11 mouse cellular contexts compared by ENCODE assay signal in the genomic region with DNA sequence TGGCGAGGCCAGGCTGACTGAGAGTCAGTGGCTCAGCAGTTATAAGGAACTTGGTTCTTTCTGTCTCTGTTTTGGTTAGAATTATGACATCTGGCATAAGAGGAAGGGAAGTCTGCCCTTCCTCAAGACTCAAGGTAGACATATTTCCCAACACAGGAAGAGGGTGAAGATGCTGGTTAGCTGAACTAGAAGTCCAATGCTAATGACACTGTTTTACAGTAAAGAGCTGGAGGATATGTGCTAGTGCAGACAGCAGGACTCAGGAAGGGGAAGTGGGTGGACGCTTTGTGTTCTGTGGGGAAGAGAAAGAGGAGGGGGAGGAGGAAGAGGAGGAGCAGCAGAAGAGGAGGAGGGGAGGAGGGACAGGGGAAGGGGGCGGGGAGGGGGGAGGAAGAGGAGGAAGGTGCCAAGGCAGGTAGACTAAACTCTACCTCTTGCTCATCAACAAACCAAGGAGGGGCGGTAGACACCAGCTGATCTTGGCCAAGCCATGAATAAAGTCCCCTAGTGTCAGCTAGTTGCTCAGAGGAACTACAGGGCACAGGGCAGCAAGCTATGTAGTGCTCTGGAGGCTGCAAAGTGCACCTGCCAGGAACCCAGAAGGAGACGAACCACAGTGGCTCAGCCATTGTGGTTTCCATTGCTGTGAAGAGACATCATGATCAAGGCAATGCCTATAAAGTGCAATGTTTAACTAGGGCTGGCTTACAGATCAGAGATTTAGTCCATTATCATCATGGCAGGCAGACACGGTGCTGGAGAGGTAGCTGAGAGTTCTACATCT. TPM values are rescaled to one million over a fixed set of nuclear protein-coding genes. Genes with fewer than 3 reads are reported as not detected.
DNase-seq lines count a peak whose midpoint lies in the region; ATAC-seq and TF ChIP-seq lines count a peak whose summit lies in the region.
"Had no signal": no experiment of that assay in that cellular context is flagged by ENCODE, and none has a peak within 500 bp of the region (broad histone marks: within the 10 kb centered on the region; RNA-seq: fewer than 3 reads in every experiment).

No protein-coding gene starts in this region.

- DNase-seq in kidney, postnatal 14 days: no peak
- peak; percentile 38 for DNase-seq in MEL (ENCODE audit: low read depth, low spot score)
- no peak for DNase-seq in liver, embryonic 13.5 days
- DNase-seq in telencephalon, adult 2 months (ENCODE audit: low read depth, low spot score): peak; percentile 27
- DNase-seq in urinary bladder, postnatal 14 days (ENCODE audit: low spot score): no peak
- no peak for DNase-seq in cerebellum, adult 11 months
- DNase-seq: adrenal gland, postnatal 36 days had no signal

- TF ChIP-seq CTCF in MEL (IDR thresholded peaks at IDR 0.05 in 2 of 3, conservative IDR thresholded peaks at IDR 0.05 in 1 of 3; ENCODE audit: control insufficient read depth in 1 of 3, insufficient read depth in 1 of 3, low read depth in 2 of 3, low read length in 3 of 3, poor library complexity in 1 of 3, severe bottlenecking in 1 of 3): no peak

- no peak overlapping the region for H3K4me2 ChIP-seq in kidney, embryonic 16.5 days (replicated peaks; ENCODE audit: low read depth, low read length)
- H3K4me2 ChIP-seq in liver, embryonic 13.5 days: no peak overlapping the region
- no peak overlapping the region for H3K4me2 ChIP-seq in hindbrain, embryonic 16.5 days (ENCODE audit: low read length)
- H3K4me2 ChIP-seq: embryonic facial prominence, embryonic 12.5 days had no signal

- H3K27me3 ChIP-seq in kidney, embryonic 16.5 days (ENCODE audit: insufficient read depth, low read length): no peaks in the 10 kb centered on the region
- no peaks in the 10 kb centered on the region for H3K27me3 ChIP-seq in MEL (ENCODE audit: control insufficient read depth in 1 of 2, insufficient read depth in 2 of 2, low read length in 2 of 2)
- no peaks in the 10 kb centered on the region for H3K27me3 ChIP-seq in liver, embryonic 13.5 days
- no peaks in the 10 kb centered on the region for H3K27me3 ChIP-seq in hindbrain, embryonic 16.5 days (replicated peaks; ENCODE audit: control insufficient read depth, insufficient read depth, low read length)
- H3K27me3 ChIP-seq: embryonic facial prominence, embryonic 12.5 days had no signal

- TF ChIP-seq EP300 in MEL (IDR thresholded peaks at IDR 0.05; ENCODE audit: low read depth in 1 of 2, low read length in 2 of 2): no peak

- H3K36me3 ChIP-seq in kidney, embryonic 16.5 days (ENCODE audit: insufficient read depth, low read length): no peaks in the 10 kb centered on the region
- peaks cover 0 to 5% of the 10 kb centered on the region in 2 experiments; a peak in 2 of 4 replicates for H3K36me3 ChIP-seq in MEL (ENCODE audit: control insufficient read depth in 1 of 2, insufficient read depth in 2 of 2, low read length in 2 of 2)
- no peaks in the 10 kb centered on the region for H3K36me3 ChIP-seq in liver, embryonic 13.5 days
- H3K36me3 ChIP-seq in hindbrain, embryonic 16.5 days (ENCODE audit: control insufficient read depth, insufficient read depth, low read length): no peaks in the 10 kb centered on the region
- H3K36me3 ChIP-seq: embryonic facial prominence, embryonic 12.5 days had no signal

- H3K27ac ChIP-seq in kidney, embryonic 16.5 days (ENCODE audit: low read length): peak overlapping the region; percentile 43; the same call in 1 of the 2 replicates
- H3K27ac ChIP-seq in MEL (ENCODE audit: control insufficient read depth, low read depth, low read length): peak overlapping the region; percentile 15; the same call in 1 of the 2 replicates
- H3K27ac ChIP-seq in liver, embryonic 13.5 days: peak overlapping the region; percentile 34
- H3K27ac ChIP-seq in hindbrain, embryonic 16.5 days (ENCODE audit: low read depth, low read length): no peak overlapping the region
- H3K27ac ChIP-seq: embryonic facial prominence, embryonic 12.5 days had no signal

- no peak for TF ChIP-seq RAD21 in MEL (IDR thresholded peaks at IDR 0.05; ENCODE audit: low read depth, low read length)

- peaks cover 19% of the 10 kb centered on the region for H3K4me1 ChIP-seq in kidney, embryonic 16.5 days (ENCODE audit: insufficient read depth, low read length)
- H3K4me1 ChIP-seq in MEL (ENCODE audit: control insufficient read depth in 1 of 2, insufficient read depth in 2 of 2, low read length in 2 of 2): peaks cover 0 to 13% of the 10 kb centered on the region in 2 experiments; a peak in 2 of 4 replicates
- peaks cover 8% of the 10 kb centered on the region; the same call in 1 of the 2 replicates for H3K4me1 ChIP-seq in liver, embryonic 13.5 days (replicated peaks)
- no peaks in the 10 kb centered on the region for H3K4me1 ChIP-seq in hindbrain, embryonic 16.5 days (ENCODE audit: control insufficient read depth, insufficient read depth, low read depth, low read length)

- H3K4me3 ChIP-seq in kidney, embryonic 16.5 days (ENCODE audit: low read length): no peak overlapping the region
- no peak overlapping the region for H3K4me3 ChIP-seq in MEL (ENCODE audit: control insufficient read depth in 1 of 2, insufficient read depth in 1 of 2, low read depth in 2 of 2, low read length in 2 of 2)
- H3K4me3 ChIP-seq in liver, embryonic 13.5 days (replicated peaks): no peak overlapping the region
- no peak overlapping the region for H3K4me3 ChIP-seq in hindbrain, embryonic 16.5 days (ENCODE audit: low read length)
- H3K4me3 ChIP-seq: embryonic facial prominence, embryonic 12.5 days had no signal

- no peak overlapping the region for H3K9ac ChIP-seq in kidney, embryonic 16.5 days (replicated peaks; ENCODE audit: low read length)
- H3K9ac ChIP-seq in MEL (ENCODE audit: control insufficient read depth, low read depth, low read length, poor library complexity, severe bottlenecking): no peak overlapping the region
- no peak overlapping the region for H3K9ac ChIP-seq in liver, embryonic 13.5 days
- no peak overlapping the region for H3K9ac ChIP-seq in hindbrain, embryonic 16.5 days (ENCODE audit: low read depth, low read length)
- H3K9ac ChIP-seq: embryonic facial prominence, embryonic 12.5 days had no signal

- no peaks in the 10 kb centered on the region for H3K9me3 ChIP-seq in kidney, embryonic 16.5 days (ENCODE audit: low read length)
- H3K9me3 ChIP-seq in MEL (replicated peaks; ENCODE audit: insufficient read depth, low read length): no peaks in the 10 kb centered on the region
- no peaks in the 10 kb centered on the region for H3K9me3 ChIP-seq in liver, embryonic 13.5 days (replicated peaks)
- H3K9me3 ChIP-seq in hindbrain, embryonic 16.5 days (ENCODE audit: control insufficient read depth, low read length): no peaks in the 10 kb centered on the region
- H3K9me3 ChIP-seq: embryonic facial prominence, embryonic 12.5 days had no signal

- 75% methylated on average over 6 of the region's 6 CpGs for WGBS in kidney, embryonic 16.5 days
- 25% methylated on average over 6 of the region's 6 CpGs for WGBS in liver, embryonic 13.5 days (ENCODE audit: insufficient replicate concordance)
- 82% methylated on average over 6 of the region's 6 CpGs for WGBS in hindbrain, embryonic 16.5 days

- H3K79me2 ChIP-seq in MEL (ENCODE audit: control insufficient read depth, insufficient read depth, low read length, poor library complexity): no peaks in the 10 kb centered on the region

- TF ChIP-seq POLR2A in MEL (IDR thresholded peaks at IDR 0.05; ENCODE audit: control insufficient read depth in 1 of 2, insufficient read depth in 1 of 2, low read depth in 1 of 2, low read length in 2 of 2, poor library complexity in 1 of 2): no peak

- no peak for ATAC-seq in kidney, embryonic 16.5 days (ENCODE audit: low FRiP score, low TSS enrichment)
- peak; percentile 47 for ATAC-seq in liver, embryonic 13.5 days (ENCODE audit: low read depth)
- no peak for ATAC-seq in hindbrain, embryonic 16.5 days
- ATAC-seq: intestine, embryonic 16.5 days had no signal

TF ChIP-seq in MEL, 35 proteins besides CTCF, POLR2A, EP300 and RAD21:
- TF ChIP-seq KAT2A (conservative IDR thresholded peaks at IDR 0.05; ENCODE audit: low read depth, low read length) (no peak), ZKSCAN1 (IDR thresholded peaks at IDR 0.05; ENCODE audit: low read depth, low read length) (no peak), MYC (IDR thresholded peaks at IDR 0.05; ENCODE audit: low read depth, low read length) (no peak), E2F4 (IDR thresholded peaks at IDR 0.05; ENCODE audit: borderline replicate concordance, low read depth, low read length) (no peak), UBTF (IDR thresholded peaks at IDR 0.05; ENCODE audit: borderline replicate concordance, insufficient read depth, low read depth, low read length) (no peak), MAX (IDR thresholded peaks at IDR 0.05; ENCODE audit: low read length) (no peak), MXI1 (IDR thresholded peaks at IDR 0.05; ENCODE audit: low read depth, low read length) (no peak), POLR2AphosphoS2 (IDR thresholded peaks at IDR 0.05; ENCODE audit: low read length) (no peak)

RNA-seq across cellular contexts. Expression of a gene that starts 4.5 kb away (rescaled TPM):
- 30.3 and 30.8 TPM in 2 replicates for polyA plus RNA-seq in kidney, embryonic 16.5 days (2015; fragmentation: Nextera tagmentation; extraction: Ambion mirVana)
- total RNA-seq in MEL (2012; rRNA removed): 34.5 and 40.0 TPM in 2 replicates
- 10 to 100 TPM in 1 of 2 experiments, not detected in 1; 45.3 TPM for polyA plus RNA-seq in MEL (2012; ENCODE audit: insufficient read depth in 1 of 2, insufficient read length in 2 of 2, low read depth in 1 of 2, low replicate concordance in 2 of 2, missing spikeins in 1 of 2)
- 16.8 and 17.7 TPM in 2 replicates for polyA plus RNA-seq in liver, embryonic 13.5 days (2015; fragmentation: Nextera tagmentation; extraction: Ambion mirVana)
- 35.4 and 37.6 TPM in 2 replicates for polyA plus RNA-seq in hindbrain, embryonic 16.5 days (2015; fragmentation: Nextera tagmentation; extraction: Ambion mirVana)

RNA-seq across cellular contexts. Expression of a gene that starts 55.6 kb away (rescaled TPM):
- polyA plus RNA-seq in kidney, embryonic 16.5 days (2015; fragmentation: Nextera tagmentation; extraction: Ambion mirVana): 6.7 and 7.3 TPM in 2 replicates
- not detected in 2 replicates for total RNA-seq in MEL (2012; rRNA removed)
- polyA plus RNA-seq in MEL (2012; ENCODE audit: insufficient read depth in 1 of 2, insufficient read length in 2 of 2, low read depth in 1 of 2, low replicate concordance in 2 of 2, missing spikeins in 1 of 2): not detected
- 0.97 and 1.00 TPM in 2 replicates for polyA plus RNA-seq in liver, embryonic 13.5 days (2015; fragmentation: Nextera tagmentation; extraction: Ambion mirVana)
- 6.3 and 6.7 TPM in 2 replicates for polyA plus RNA-seq in hindbrain, embryonic 16.5 days (2015; fragmentation: Nextera tagmentation; extraction: Ambion mirVana)

Comparison
In these comparisons a context has a peak if more than half of its experiments do, and no peak if none do; other contexts are left out.
1. DNase-seq: peak in MEL (single experiment) and telencephalon, adult 2 months (single experiment); none in kidney, postnatal 14 days (single experiment), liver, embryonic 13.5 days (single experiment), urinary bladder, postnatal 14 days (single experiment) and cerebellum, adult 11 months (single experiment).